Mouse (Mus musculus): ENCODE results near the gene Sirpb1c. TPM values are rescaled to one million over a fixed set of nuclear protein-coding genes. Genes with fewer than 3 reads are reported as not detected.
"Not testable (repeated sequence)": the region's sequence is repeated elsewhere in the genome, so short reads cannot be mapped to it uniquely, and the experiment has no call there.

Gene Sirpb1c
- total RNA-seq (2021) = not detected

- intact Hi-C loops (cut with DNase I) = loop anchor here (5.0 kb wide), 1 partner anchor 271 kb away; the partner anchor contains the start of gene Sirpb1b
- not testable (repeated sequence) for DNase-seq (ENCODE audit: extremely low spot score in 1 of 2, low spot score in 2 of 2)
Measured at GRCm38 (mm10) chr3:15848280-15848679, at the start of gene Sirpb1c. Sirpb1c (minus strand) TSS chr3:15848528.

GRCm38 (mm10) chr3:15886380-15886779, 38.1 kb upstream of the Sirpb1c start:
- DNase-seq (ENCODE audit: extremely low spot score in 1 of 2, low spot score in 2 of 2) = no peak
- intact Hi-C loops (cut with DNase I) = loop anchor here (10.0 kb wide), 1 partner anchor 552 kb away; the partner anchor contains the start of gene Gm9733

GRCm38 (mm10) chr3:15855773-15856172, 7.4 kb upstream of the Sirpb1c start:
- DNase-seq (ENCODE audit: extremely low spot score in 1 of 2, low spot score in 2 of 2); intact Hi-C loops (cut with DNase I): not testable (repeated sequence)

- intact Hi-C loops (cut with DNase I) = loop anchor here (5.0 kb wide), 2 partner anchors 263 to 273 kb away; partner anchors contain the start of gene Sirpb1b
Measured at GRCm38 (mm10) chr3:15849922-15850321, 1.6 kb upstream of the Sirpb1c start.

GRCm38 (mm10) chr3:15847332-15848047, 838 bp downstream of the Sirpb1c start:
- intact Hi-C loops (cut with DNase I) = loop anchor here (5.0 kb wide), 1 partner anchor 270 kb away; the partner anchor contains the start of gene Sirpb1b
- DNase-seq (ENCODE audit: extremely low spot score in 1 of 2, low spot score in 2 of 2) = no peak

More at GRCm38 (mm10) chr3:15849922-15850321, 1.6 kb upstream of the Sirpb1c start:
- no peak for DNase-seq (ENCODE audit: extremely low spot score in 1 of 2, low spot score in 2 of 2)

- intact Hi-C loops (cut with DNase I); DNase-seq (ENCODE audit: extremely low spot score in 1 of 2, low spot score in 2 of 2): not testable (repeated sequence)
Measured at GRCm38 (mm10) chr3:15773642-15774041, 74.7 kb downstream of the Sirpb1c start.

Other genes with a start within 250 kb of the Sirpb1c start
- gene Gm5150, start 157.9 kb upstream of the Sirpb1c start, total RNA-seq (2021) = not detected